Mouse (Mus musculus): Measurements from ENCODE around the gene Larp1b. TPM values are rescaled to one million over a fixed set of nuclear protein-coding genes. Genes with fewer than 3 reads are reported as not detected.

Larp1b gene
- polyA plus RNA-seq, 1 experiment: 46.5 TPM

GRCm38 (mm10) chr3:41042195-41042938, 92.7 kb downstream of the Larp1b start:
- H3K4me1 ChIP-seq (ENCODE audit: control insufficient read depth, insufficient read depth, insufficient read length, low read length): peaks cover 5% of the 10 kb centered on the region; the same call in 1 of the 2 replicates
- TF ChIP-seq CTCF (IDR thresholded peaks at IDR 0.05; ENCODE audit: extremely low read depth, insufficient read length, insufficient replicate concordance, low read depth, low read length): no peak
- no peak for TF ChIP-seq POLR2A (IDR thresholded peaks at IDR 0.05; ENCODE audit: low read depth, low read length)
- H3K27ac ChIP-seq (ENCODE audit: insufficient read depth, low read depth, low read length): no peak overlapping the region
- 80% methylated on average over 4 of the region's 4 CpGs for WGBS
- H3K4me3 ChIP-seq (ENCODE audit: low read depth, low read length): no peak overlapping the region
- H3K36me3 ChIP-seq (ENCODE audit: control insufficient read depth, insufficient read depth, low read length): peaks cover 3% of the 10 kb centered on the region; the same call in 1 of the 2 replicates
- no peaks in the 10 kb centered on the region for H3K27me3 ChIP-seq (ENCODE audit: control insufficient read depth, insufficient read depth, low read length)

- no peak overlapping the region for H3K27ac ChIP-seq (ENCODE audit: insufficient read depth, low read depth, low read length)
- WGBS: 31% methylated on average over 11 of the region's 11 CpGs
- H3K4me1 ChIP-seq (ENCODE audit: control insufficient read depth, insufficient read depth, insufficient read length, low read length): peaks cover 5% of the 10 kb centered on the region; the same call in 1 of the 2 replicates
- no peaks in the 10 kb centered on the region for H3K27me3 ChIP-seq (ENCODE audit: control insufficient read depth, insufficient read depth, low read length)
- no peak overlapping the region for H3K4me3 ChIP-seq (ENCODE audit: low read depth, low read length)
- no peak for TF ChIP-seq POLR2A (IDR thresholded peaks at IDR 0.05; ENCODE audit: low read depth, low read length)
- TF ChIP-seq CTCF (IDR thresholded peaks at IDR 0.05; ENCODE audit: extremely low read depth, insufficient read length, insufficient replicate concordance, low read depth, low read length): no peak
- no peaks in the 10 kb centered on the region; the same call in 1 of the 2 replicates for H3K36me3 ChIP-seq (ENCODE audit: control insufficient read depth, insufficient read depth, low read length)
Measured at GRCm38 (mm10) chr3:41043756-41044354, 94.2 kb downstream of the Larp1b start.

GRCm38 (mm10) chr3:41047838-41048237, 98.2 kb downstream of the Larp1b start:
- WGBS: 86% methylated on average over 6 of the region's 6 CpGs
- no peak for TF ChIP-seq CTCF (IDR thresholded peaks at IDR 0.05; ENCODE audit: extremely low read depth, insufficient read length, insufficient replicate concordance, low read depth, low read length)
- TF ChIP-seq POLR2A (IDR thresholded peaks at IDR 0.05; ENCODE audit: low read depth, low read length): no peak
- Histone ChIP-seq H3K27ac (ENCODE audit: insufficient read depth, low read depth, low read length) (no peak overlapping the region), H3K27me3 (ENCODE audit: control insufficient read depth, insufficient read depth, low read length) (no peaks in the 10 kb centered on the region), H3K4me3 (ENCODE audit: low read depth, low read length) (no peak overlapping the region), H3K4me1 (ENCODE audit: control insufficient read depth, insufficient read depth, insufficient read length, low read length) (peaks cover 5% of the 10 kb centered on the region; the same call in 1 of the 2 replicates), H3K36me3 (ENCODE audit: control insufficient read depth, insufficient read depth, low read length) (no peaks in the 10 kb centered on the region)

GRCm38 (mm10) chr3:41053334-41053733, 103.7 kb downstream of the Larp1b start:
- TF ChIP-seq CTCF (IDR thresholded peaks at IDR 0.05; ENCODE audit: extremely low read depth, insufficient read length, insufficient replicate concordance, low read depth, low read length) (no peak), POLR2A (IDR thresholded peaks at IDR 0.05; ENCODE audit: low read depth, low read length) (no peak)
- H3K36me3 ChIP-seq (ENCODE audit: control insufficient read depth, insufficient read depth, low read length): no peaks in the 10 kb centered on the region
- H3K4me3 ChIP-seq (ENCODE audit: low read depth, low read length): no peak overlapping the region
- WGBS: 85% methylated on average over 3 of the region's 3 CpGs
- no peak overlapping the region for H3K27ac ChIP-seq (ENCODE audit: insufficient read depth, low read depth, low read length)
- H3K27me3 ChIP-seq (ENCODE audit: control insufficient read depth, insufficient read depth, low read length): no peaks in the 10 kb centered on the region
- no peaks in the 10 kb centered on the region for H3K4me1 ChIP-seq (ENCODE audit: control insufficient read depth, insufficient read depth, insufficient read length, low read length)

GRCm38 (mm10) chr3:41058395-41058794, 108.8 kb downstream of the Larp1b start:
- 51% methylated on average over 2 of the region's 2 CpGs for WGBS
- no peak overlapping the region for H3K27ac ChIP-seq (ENCODE audit: insufficient read depth, low read depth, low read length)
- no peaks in the 10 kb centered on the region for H3K36me3 ChIP-seq (ENCODE audit: control insufficient read depth, insufficient read depth, low read length)
- no peak for TF ChIP-seq CTCF (IDR thresholded peaks at IDR 0.05; ENCODE audit: extremely low read depth, insufficient read length, insufficient replicate concordance, low read depth, low read length)
- TF ChIP-seq POLR2A (IDR thresholded peaks at IDR 0.05; ENCODE audit: low read depth, low read length): no peak
- no peak overlapping the region for H3K4me3 ChIP-seq (ENCODE audit: low read depth, low read length)
- no peaks in the 10 kb centered on the region for H3K27me3 ChIP-seq (ENCODE audit: control insufficient read depth, insufficient read depth, low read length)
- no peaks in the 10 kb centered on the region for H3K4me1 ChIP-seq (ENCODE audit: control insufficient read depth, insufficient read depth, insufficient read length, low read length)

- Histone ChIP-seq H3K27ac (ENCODE audit: insufficient read depth, low read depth, low read length) (no peak overlapping the region), H3K4me1 (ENCODE audit: control insufficient read depth, insufficient read depth, insufficient read length, low read length) (no peaks in the 10 kb centered on the region), H3K27me3 (ENCODE audit: control insufficient read depth, insufficient read depth, low read length) (no peaks in the 10 kb centered on the region), H3K36me3 (ENCODE audit: control insufficient read depth, insufficient read depth, low read length) (no peaks in the 10 kb centered on the region), H3K4me3 (ENCODE audit: low read depth, low read length) (no peak overlapping the region)
- TF ChIP-seq POLR2A (IDR thresholded peaks at IDR 0.05; ENCODE audit: low read depth, low read length) (no peak), CTCF (IDR thresholded peaks at IDR 0.05; ENCODE audit: extremely low read depth, insufficient read length, insufficient replicate concordance, low read depth, low read length) (no peak)
- 93% methylated on average over 3 of the region's 3 CpGs for WGBS
Measured at GRCm38 (mm10) chr3:41059249-41059648, 109.6 kb downstream of the Larp1b start.

GRCm38 (mm10) chr3:41061831-41062565, 112.4 kb downstream of the Larp1b start:
- no peak overlapping the region for H3K4me3 ChIP-seq (ENCODE audit: low read depth, low read length)
- H3K36me3 ChIP-seq (ENCODE audit: control insufficient read depth, insufficient read depth, low read length): peaks cover 11% of the 10 kb centered on the region
- WGBS: 71% methylated on average over 3 of the region's 3 CpGs
- no peak overlapping the region for H3K27ac ChIP-seq (ENCODE audit: insufficient read depth, low read depth, low read length)
- H3K27me3 ChIP-seq (ENCODE audit: control insufficient read depth, insufficient read depth, low read length): no peaks in the 10 kb centered on the region
- no peaks in the 10 kb centered on the region for H3K4me1 ChIP-seq (ENCODE audit: control insufficient read depth, insufficient read depth, insufficient read length, low read length)
- TF ChIP-seq POLR2A (IDR thresholded peaks at IDR 0.05; ENCODE audit: low read depth, low read length): no peak
- no peak for TF ChIP-seq CTCF (IDR thresholded peaks at IDR 0.05; ENCODE audit: extremely low read depth, insufficient read length, insufficient replicate concordance, low read depth, low read length)

All from small intestine, adult 2 months (tissue).